Mouse (Mus musculus) limb, embryonic 11.5 days (tissue): ENCODE data around the gene Rgs6. TPM values are rescaled to one million over a fixed set of nuclear protein-coding genes. Genes with fewer than 3 reads are reported as not detected.
A peak's percentile ranks its signal among the peaks of the same experiment; 100 is the strongest.

Experiments
- ATAC-seq: fragments of 200-750 bp; cut with Nextera tagmentation; 2 replicates; pipeline ENCODE4 v1.8.0; 2017; ENCODE audit warnings: low read depth; ENCODE audit not compliant: insufficient number of reproducible peaks, low FRiP score, low TSS enrichment
- DNase-seq: peaks from one replicate; pipeline ENCODE4 v3.0.0-alpha.2; 2015; ENCODE audit warnings: low spot score
- H3K27ac ChIP-seq: fragments of 300-500 bp; sonication (generic); replicated peaks from 2 replicates; pipeline ENCODE4 v1.5.1; 2014; ENCODE audit warnings: low read depth, mild to moderate bottlenecking, low read length
- H3K27me3 ChIP-seq: fragments of 300-500 bp; sonication (generic); 2 replicates; pipeline ENCODE4 v1.6.1; 2014; ENCODE audit warnings: mild to moderate bottlenecking, low read length, mixed read lengths; ENCODE audit not compliant: control insufficient read depth, insufficient read depth
- H3K36me3 ChIP-seq: fragments of 300-500 bp; sonication (generic); 2 replicates; pipeline ENCODE4 v1.6.1; 2014; ENCODE audit warnings: mild to moderate bottlenecking, low read length, moderate library complexity, mixed read lengths; ENCODE audit not compliant: control insufficient read depth, insufficient read depth
- H3K4me1 ChIP-seq: fragments of 300-500 bp; sonication (generic); 2 replicates; pipeline ENCODE4 v1.6.1; 2014; ENCODE audit warnings: low read length, mixed read lengths; ENCODE audit not compliant: control insufficient read depth, insufficient read depth
- H3K4me2 ChIP-seq: fragments of 300-500 bp; sonication (generic); 2 replicates; pipeline ENCODE4 v1.6.1; 2014; ENCODE audit warnings: low read depth, mild to moderate bottlenecking, moderate library complexity; ENCODE audit not compliant: severe bottlenecking
- H3K4me3 ChIP-seq: fragments of 300-500 bp; sonication (generic); 2 replicates; pipeline ENCODE4 v1.5.1; 2014; ENCODE audit warnings: low read depth, low read length
- H3K9ac ChIP-seq: fragments of 300-500 bp; sonication (generic); 2 replicates; pipeline ENCODE4 v1.6.1; 2014; ENCODE audit warnings: mild to moderate bottlenecking, low read length
- H3K9me3 ChIP-seq: fragments of 300-500 bp; sonication (generic); 2 replicates; pipeline ENCODE4 v1.6.1; 2016; ENCODE audit warnings: low read length; ENCODE audit not compliant: control insufficient read depth
- WGBS: fragments of 180-500 bp; shearing (Covaris S2); extraction: QIAGEN DNeasy Blood & Tissue Kit; methylation state at CpG from one replicate; pipeline ENCODE4 v1.1.7; 2014; 5-methylcytosine and 5-hydroxymethylcytosine counted together
- polyA plus RNA-seq: library from polyadenylated mRNA; unstranded; fragments of >200 nt; fragmentation: Nextera tagmentation; extraction: Ambion mirVana; gene quantifications from 2 replicates; pipeline ENCODE4 v1.2.1, GENCODE M21; 2014

Rgs6 gene
- polyA plus RNA-seq, 1 experiment from 2014 or later: 0.25 TPM

GRCm38 (mm10) chr12:83098646-83099371, 510.7 kb downstream of the Rgs6 start:
- no peak overlapping the region for H3K9ac ChIP-seq
- no peaks in the 10 kb centered on the region for H3K27me3 ChIP-seq
- H3K4me1 ChIP-seq: no peaks in the 10 kb centered on the region
- 64% methylated on average over 10 of the region's 10 CpGs for WGBS
- H3K4me3 ChIP-seq: no peak overlapping the region
- H3K4me2 ChIP-seq: no peak overlapping the region
- H3K27ac ChIP-seq: no peak overlapping the region
- H3K9me3 ChIP-seq: no peaks in the 10 kb centered on the region
- ATAC-seq (no peak), DNase-seq (no peak)
- H3K36me3 ChIP-seq: no peaks in the 10 kb centered on the region

GRCm38 (mm10) chr12:83099920-83100319, 511.8 kb downstream of the Rgs6 start:
- Histone ChIP-seq H3K4me2 (no peak overlapping the region), H3K9ac (no peak overlapping the region), H3K27ac (no peak overlapping the region), H3K9me3 (no peaks in the 10 kb centered on the region), H3K4me3 (no peak overlapping the region), H3K4me1 (no peaks in the 10 kb centered on the region), H3K27me3 (no peaks in the 10 kb centered on the region), H3K36me3 (no peaks in the 10 kb centered on the region)
- peak; percentile 26 for DNase-seq
- no peak for ATAC-seq
- WGBS: 78% methylated on average over 2 of the region's 2 CpGs

GRCm38 (mm10) chr12:83100413-83100812, 512.3 kb downstream of the Rgs6 start:
- Histone ChIP-seq H3K4me3 (no peak overlapping the region), H3K27me3 (no peaks in the 10 kb centered on the region), H3K27ac (no peak overlapping the region), H3K4me2 (no peak overlapping the region), H3K9me3 (no peaks in the 10 kb centered on the region), H3K36me3 (no peaks in the 10 kb centered on the region), H3K9ac (no peak overlapping the region), H3K4me1 (no peaks in the 10 kb centered on the region)
- DNase-seq (no peak), ATAC-seq (no peak)
- 79% methylated on average over 9 of the region's 9 CpGs for WGBS

- H3K27me3 ChIP-seq: no peaks in the 10 kb centered on the region
- no peak overlapping the region for H3K4me3 ChIP-seq
- DNase-seq (no peak), ATAC-seq (no peak)
- H3K4me2 ChIP-seq: no peak overlapping the region
- H3K9ac ChIP-seq: no peak overlapping the region
- no peak overlapping the region for H3K27ac ChIP-seq
- H3K9me3 ChIP-seq: no peaks in the 10 kb centered on the region
- 76% methylated on average over 7 of the region's 7 CpGs for WGBS
- no peaks in the 10 kb centered on the region for H3K36me3 ChIP-seq
- no peaks in the 10 kb centered on the region for H3K4me1 ChIP-seq
These were observed 512.8 kb downstream of the Rgs6 start for GRCm38 (mm10) chr12:83100848-83101247.

GRCm38 (mm10) chr12:83105514-83106119, 517.5 kb downstream of the Rgs6 start:
- Histone ChIP-seq H3K9me3 (no peaks in the 10 kb centered on the region), H3K36me3 (no peaks in the 10 kb centered on the region), H3K27me3 (no peaks in the 10 kb centered on the region), H3K4me2 (no peak overlapping the region), H3K27ac (no peak overlapping the region), H3K4me3 (no peak overlapping the region), H3K4me1 (no peaks in the 10 kb centered on the region), H3K9ac (no peak overlapping the region)
- DNase-seq (no peak), ATAC-seq (no peak)
- 57% methylated on average over 9 of the region's 9 CpGs for WGBS

GRCm38 (mm10) chr12:83106120-83106517, 518.0 kb downstream of the Rgs6 start:
- H3K4me2 ChIP-seq: no peak overlapping the region
- no peak for DNase-seq
- no peaks in the 10 kb centered on the region for H3K36me3 ChIP-seq

GRCm38 (mm10) chr12:83109486-83109885, 521.4 kb downstream of the Rgs6 start:
- Histone ChIP-seq H3K9me3 (no peaks in the 10 kb centered on the region), H3K9ac (no peak overlapping the region), H3K27me3 (no peaks in the 10 kb centered on the region), H3K4me1 (no peaks in the 10 kb centered on the region), H3K27ac (no peak overlapping the region), H3K4me2 (no peak overlapping the region), H3K36me3 (no peaks in the 10 kb centered on the region), H3K4me3 (no peak overlapping the region)
- ATAC-seq (no peak), DNase-seq (no peak)
- WGBS: 92% methylated on average over 4 of the region's 4 CpGs

More at GRCm38 (mm10) chr12:83106120-83106517, 518.0 kb downstream of the Rgs6 start:
- Histone ChIP-seq H3K4me3 (no peak overlapping the region), H3K9ac (no peak overlapping the region), H3K27ac (no peak overlapping the region), H3K27me3 (no peaks in the 10 kb centered on the region), H3K4me1 (no peaks in the 10 kb centered on the region), H3K9me3 (no peaks in the 10 kb centered on the region)
- ATAC-seq: no peak
- WGBS: 86% methylated on average over 5 of the region's 5 CpGs

GRCm38 (mm10) chr12:83109891-83110630, 522.0 kb downstream of the Rgs6 start:
- 85% methylated on average over 11 of the region's 11 CpGs for WGBS
- H3K4me1 ChIP-seq: no peaks in the 10 kb centered on the region
- DNase-seq (no peak), ATAC-seq (no peak)
- no peak overlapping the region for H3K9ac ChIP-seq
- H3K36me3 ChIP-seq: no peaks in the 10 kb centered on the region
- H3K4me3 ChIP-seq: no peak overlapping the region
- no peak overlapping the region for H3K27ac ChIP-seq
- H3K9me3 ChIP-seq: no peaks in the 10 kb centered on the region
- H3K4me2 ChIP-seq: no peak overlapping the region
- no peaks in the 10 kb centered on the region for H3K27me3 ChIP-seq
